Mouse (Mus musculus) cerebellum, postnatal 14 days (tissue): ENCODE measurements at regions not wholly inside any gene's neighbourhood (a gene's known extent, or its start where the extent isn't known, plus 50 kb on each side); places are given as distances from the start of the nearest gene placed in this dataset.

Experiments used
- DNase-seq, 2 experiments: peaks; one replicate each; pipeline ENCODE4 v3.0.0; 2021; ENCODE audit warnings: mixed read lengths in 2 of 2

GRCm38 (mm10) chr8:27677143-27678106 lies 230.0 kb downstream of the Poteg start:
- DNase-seq = peak; percentile 75 to 76

- DNase-seq = peak; percentile 77 to 80
These were observed 231.7 kb downstream of the Poteg start for GRCm38 (mm10) chr8:27679164-27679563.

- peak in 1 of 2 experiments; percentile 0 for DNase-seq
These were observed 274.5 kb downstream of the Poteg start for GRCm38 (mm10) chr8:27721988-27722387.

GRCm38 (mm10) chr8:27770296-27770695 lies 322.8 kb downstream of the Poteg start:
- DNase-seq = peak in 1 of 2 experiments; percentile 1

- DNase-seq = peak in 1 of 2 experiments; percentile 0
These were observed 323.3 kb downstream of the Poteg start for GRCm38 (mm10) chr8:27770803-27771202.

- DNase-seq = no peak
These were observed 323.8 kb downstream of the Poteg start for GRCm38 (mm10) chr8:27771250-27771649.

GRCm38 (mm10) chr8:27778982-27779381 lies 331.5 kb downstream of the Poteg start:
- DNase-seq = no peak
